Mouse (Mus musculus): ENCODE results near the gene Olfr1120. TPM values are rescaled to one million over a fixed set of nuclear protein-coding genes. Genes with fewer than 3 reads are reported as not detected.
"Not testable (repeated sequence)": the region's sequence is repeated elsewhere in the genome, so short reads cannot be mapped to it uniquely, and the experiment has no call there.

Olfr1120 gene
- not detected for total RNA-seq (2021)

DNA sequence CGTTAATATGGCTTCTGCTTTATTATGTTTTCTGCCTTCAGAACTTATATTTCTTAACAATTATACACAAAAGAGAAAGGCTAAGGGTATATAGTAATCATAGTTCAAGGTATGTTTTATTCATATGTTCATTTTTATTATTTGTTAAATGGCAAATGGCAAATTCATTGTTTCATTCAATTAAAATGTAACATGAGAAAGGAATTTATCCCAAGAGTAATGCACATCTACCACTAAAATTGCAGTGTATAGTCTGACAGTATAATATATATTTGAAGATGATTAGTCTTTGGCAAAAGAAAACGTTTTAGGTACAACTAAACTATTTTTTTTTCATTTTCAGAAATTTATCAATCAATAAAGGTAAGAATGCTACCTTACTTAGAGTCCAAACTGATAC, at the start of gene Olfr1120:
Olfr1120 (plus strand) TSS at position 301 of the 400 bp plus-strand sequence.
- intact Hi-C loops (cut with DNase I): no loop called here
- DNase-seq: no peak

DNA sequence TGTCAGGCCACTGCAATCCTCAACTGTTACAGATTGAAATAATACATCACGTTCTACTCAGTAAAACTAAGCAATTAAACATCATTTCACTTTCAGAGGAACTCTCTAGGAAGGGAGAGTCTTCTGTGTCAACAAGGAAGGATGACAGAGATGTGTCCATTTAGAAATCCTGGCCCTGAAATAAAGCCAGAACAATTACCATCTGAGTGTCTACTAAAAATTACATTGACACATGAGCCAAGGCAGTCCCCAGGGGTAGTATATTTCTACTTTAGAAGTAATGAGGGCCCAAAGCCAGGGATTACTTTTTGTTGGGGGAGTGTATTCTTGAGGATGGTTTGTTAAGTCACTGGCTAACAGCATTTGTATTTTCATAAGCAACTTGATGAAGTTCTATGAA, 47.3 kb upstream of the Olfr1120 start, which contains the start of gene Olfr1118:
Olfr1118 (plus strand) TSS at position 301 of the 400 bp plus-strand sequence.
- intact Hi-C loops (cut with DNase I): no loop called here
- DNase-seq: no peak

GRCm38 (mm10) chr2:87360121-87360520, 5.5 kb downstream of the Olfr1120 start:
- DNase-seq; intact Hi-C loops (cut with DNase I): not testable (repeated sequence)

DNA sequence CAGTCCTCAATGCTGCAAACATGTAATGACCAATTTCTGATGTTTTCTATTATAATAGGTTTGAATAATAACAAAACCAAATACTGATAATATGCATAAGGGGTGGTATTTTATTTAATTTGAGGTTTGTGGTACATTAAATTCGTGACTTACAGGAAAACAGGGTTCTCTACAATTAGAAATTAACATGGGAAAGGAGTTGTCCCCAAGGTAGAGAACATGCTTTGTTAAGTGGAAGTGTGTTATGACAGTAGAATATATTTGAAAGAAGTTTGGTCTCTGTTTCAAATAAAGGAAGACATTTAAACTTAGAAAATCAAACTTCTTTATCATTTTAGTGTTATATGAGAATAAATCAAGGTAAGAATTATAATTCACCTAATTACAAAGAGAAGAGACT, 15.0 kb downstream of the Olfr1120 start, which contains the start of gene Olfr1121:
Olfr1121 (plus strand) TSS at position 301 of the 400 bp plus-strand sequence.
- intact Hi-C loops (cut with DNase I): no loop called here
- DNase-seq: no peak

- intact Hi-C loops (cut with DNase I): no loop called here
- no peak for DNase-seq
Observed at GRCm38 (mm10) chr2:87371726-87372125, 17.1 kb downstream of the Olfr1120 start.

GRCm38 (mm10) chr2:87383935-87384334, 29.3 kb downstream of the Olfr1120 start:
- DNase-seq: no peak
- intact Hi-C loops (cut with DNase I): no loop called here

GRCm38 (mm10) chr2:87385549-87385948, 30.9 kb downstream of the Olfr1120 start, which contains the start of gene Olfr1122:
Gene Olfr1122, plus strand, starts transcription at chr2:87385849.
- intact Hi-C loops (cut with DNase I): no loop called here
- no peak for DNase-seq

DNA sequence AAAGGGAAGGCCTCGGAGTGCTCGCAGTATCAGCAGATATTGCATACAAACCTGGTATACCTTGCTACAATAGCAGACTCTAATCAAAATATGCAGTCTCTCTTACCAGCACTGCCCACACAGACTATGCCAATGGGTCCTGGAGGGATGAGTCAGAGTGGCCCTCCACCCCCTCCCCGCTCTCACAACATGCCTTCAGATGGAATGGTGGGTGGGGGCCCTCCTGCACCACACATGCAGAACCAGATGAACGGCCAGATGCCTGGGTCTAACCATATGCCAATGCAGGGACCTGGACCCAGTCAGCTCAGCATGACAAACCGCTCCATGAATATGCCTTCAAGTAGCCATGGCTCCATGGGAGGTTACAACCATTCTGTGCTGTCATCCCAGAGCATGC, 39.0 kb downstream of the Olfr1120 start:
- intact Hi-C loops (cut with DNase I): not testable (repeated sequence)

DNA sequence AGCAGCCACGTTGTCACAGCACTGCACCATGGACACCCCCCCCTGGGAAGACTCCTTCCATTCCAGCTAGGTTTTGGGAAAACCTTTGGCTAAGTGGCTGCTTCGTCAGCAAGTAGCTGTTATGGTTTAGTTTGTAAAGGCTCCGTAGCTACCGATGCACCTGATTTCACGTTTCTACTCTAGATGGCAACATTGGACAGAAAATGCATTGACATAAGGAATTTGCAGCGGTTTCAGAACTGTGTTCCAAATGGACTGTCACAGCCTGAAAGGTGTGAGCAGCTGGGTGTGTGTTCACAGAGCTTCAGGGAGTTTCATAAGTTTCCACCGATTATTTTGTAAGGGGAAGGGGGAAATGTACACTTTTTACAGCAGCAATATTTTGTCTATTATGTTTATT, 40.1 kb downstream of the Olfr1120 start:
- intact Hi-C loops (cut with DNase I): not testable (repeated sequence)
- peak in 1 of 2 experiments; percentile 5 for DNase-seq

More for the DNA sequence above, 39.0 kb downstream of the Olfr1120 start:
- not testable (repeated sequence) for DNase-seq

Other genes starting within 250 kb of the Olfr1120 start
- gene Olfr259, start 240.2 kb upstream of the Olfr1120 start, total RNA-seq (2021): not detected
- gene Olfr1110, start 214.5 kb upstream of the Olfr1120 start, total RNA-seq (2021): not detected
- gene Olfr1111, start 202.2 kb upstream of the Olfr1120 start, total RNA-seq (2021): not detected
- not detected for gene Olfr1112, start 167.0 kb upstream of the Olfr1120 start, total RNA-seq (2021)
- gene Olfr1113, start 145.8 kb upstream of the Olfr1120 start, total RNA-seq (2021): not detected
- not detected for gene Olfr1115, start 106.8 kb upstream of the Olfr1120 start, total RNA-seq (2021)
- gene Olfr1116, start 87.3 kb upstream of the Olfr1120 start, total RNA-seq (2021): not detected
- gene Olfr1118, start 47.2 kb upstream of the Olfr1120 start, total RNA-seq (2021): not detected
- not detected for gene Olfr1121, start 15.1 kb downstream of the Olfr1120 start, total RNA-seq (2021)
- gene Olfr1122, start 31.0 kb downstream of the Olfr1120 start, total RNA-seq (2021): under 1 TPM in 1 of 2 experiments, not detected in 1; 0.07 TPM
- not detected for gene Olfr1123, start 61.8 kb downstream of the Olfr1120 start, total RNA-seq (2021)
- gene Olfr1124, start 75.5 kb downstream of the Olfr1120 start, total RNA-seq (2021): not detected
- not detected for gene Olfr1126, start 99.1 kb downstream of the Olfr1120 start, total RNA-seq (2021)
- gene Pramel7, start 142.3 kb downstream of the Olfr1120 start, total RNA-seq (2021): not detected
- gene Pramel6, start 151.8 kb downstream of the Olfr1120 start, total RNA-seq (2021): not detected
- not detected for gene Olfr153, start 177.0 kb downstream of the Olfr1120 start, total RNA-seq (2021)
- gene Olfr1128, start 190.7 kb downstream of the Olfr1120 start, total RNA-seq (2021): not detected
- gene Olfr1129, start 219.1 kb downstream of the Olfr1120 start, total RNA-seq (2021): not detected

Data from heart, postnatal 10 days (tissue).